Mouse (Mus musculus) embryonic stem cell, embryonic (primary cell): ENCODE results near the gene Spast.
"Not testable (repeated sequence)": the region's sequence is repeated elsewhere in the genome, so short reads cannot be mapped to it uniquely, and the experiment has no call there.

Experiments used
- CTCF ChIA-PET, 4 experiments: fragments of 300-600 bp in 2 of 4; fragments of 350-600 bp in 2 of 4; sonication (Branson Sonifier 250); formaldehyde crosslinking; loops; one replicate each; lab custom pipeline; 2022; ENCODE audit warnings: inconsistent platforms in 2 of 4; lab: Charles Lee
- POLR2A ChIA-PET, 4 experiments: fragments of 300-600 bp in 2 of 4; fragments of 350-600 bp in 2 of 4; sonication (Branson Sonifier 250); formaldehyde crosslinking; loops; one replicate each; lab custom pipeline; 2022; ENCODE audit warnings: antibody characterized with exemption in 4 of 4, inconsistent platforms in 1 of 4; lab: Charles Lee

The Spast gene

DNA sequence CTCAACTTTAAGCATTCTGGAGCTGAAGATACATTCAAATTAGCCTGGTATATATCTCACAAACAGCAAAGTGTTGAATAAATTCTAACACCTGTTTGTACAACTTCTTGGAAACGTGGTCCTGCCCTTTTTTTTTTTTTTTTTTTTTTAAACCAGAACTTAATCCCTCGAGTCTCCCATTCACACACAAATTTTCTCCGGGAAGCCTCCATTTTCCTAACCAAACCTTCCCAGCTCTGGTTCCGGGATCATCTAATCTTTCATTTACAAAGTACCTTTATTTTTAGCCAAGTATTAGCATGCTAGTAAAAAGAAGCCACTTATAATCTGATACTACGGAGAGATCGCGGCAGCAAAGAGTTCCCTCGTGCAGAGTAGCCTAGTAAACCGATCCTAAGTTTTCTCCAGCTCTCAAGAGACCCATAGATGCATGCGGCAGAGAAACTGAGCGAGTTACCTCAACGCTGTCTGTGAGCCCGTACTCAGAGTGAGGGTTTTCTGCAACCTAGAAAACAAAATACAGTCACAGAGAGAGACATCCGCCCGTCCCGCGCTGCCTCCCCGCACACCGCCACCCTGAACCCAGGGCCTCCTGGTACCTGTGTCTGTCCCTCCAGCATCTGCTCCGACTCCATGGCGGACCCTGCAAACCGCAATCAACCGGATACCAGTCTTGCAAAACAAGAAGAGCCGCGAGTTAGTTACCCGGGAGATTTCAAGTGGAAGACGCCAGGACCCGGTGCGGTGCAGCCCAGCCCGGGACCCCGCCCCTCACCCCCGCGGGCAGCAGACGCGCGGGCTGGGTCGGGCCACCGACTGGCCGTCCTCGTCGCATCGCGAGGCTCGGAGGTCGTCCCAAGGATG is 23.1 kb upstream of the Spast start:
- POLR2A ChIA-PET, result interaction anchor here (0.5 to 4.3 kb wide), 44 partner anchors 8 to 1237 kb away, joined by 3 to 25 read pairs (median 4); partner anchors contain the start of genes Birc6 (in 3 of the 4), Slc30a6 (in 2 of the 4), Spast (in 2 of the 4) and Dpy30 (in 1 of the 4)
- CTCF ChIA-PET, result interaction anchor here in 2 of 4 experiments (0.8 to 1.1 kb wide), 2 partner anchors 19 to 43 kb away, joined by 3 read pairs; no protein-coding TSS in a partner anchor

- CTCF ChIA-PET, result interaction anchor here in 1 of 4 experiments (1.1 kb wide), 1 partner anchor 44 kb away, joined by 3 read pairs; no protein-coding TSS in a partner anchor
- POLR2A ChIA-PET, result interaction anchor here in 3 of 4 experiments (0.5 to 4.3 kb wide), 34 partner anchors 8 to 236 kb away, joined by 3 to 25 read pairs (median 4); partner anchors contain the start of genes Birc6 (in 3 of the 3), Slc30a6 (in 2 of the 3), Spast (in 2 of the 3) and Dpy30 (in 1 of the 3)
Measured at GRCm38 (mm10) chr17:74316309-74316863, 22.4 kb upstream of the Spast start.

- ChIA-PET POLR2A (interaction anchor here (0.6 to 3.8 kb wide), 10 partner anchors 9 to 209 kb away, joined by 3 to 25 read pairs (median 5); partner anchors contain the start of genes Birc6 (in 1 of the 4) and Spast (in 1 of the 4)), CTCF (interaction anchor here in 2 of 4 experiments (0.6 to 1.4 kb wide), 3 partner anchors 15 to 238 kb away, joined by 3 to 9 read pairs (median 4); no protein-coding TSS in a partner anchor)
Measured at GRCm38 (mm10) chr17:74318721-74319120, 20.1 kb upstream of the Spast start.

- ChIA-PET POLR2A (interaction anchor here in 3 of 4 experiments (0.6 to 1.2 kb wide), 5 partner anchors 9 to 134 kb away, joined by 3 to 7 read pairs (median 3); partner anchors contain the start of gene Spast (in 1 of the 3)), CTCF (interaction anchor here (0.6 to 1.1 kb wide), 5 partner anchors 9 to 752 kb away, joined by 3 to 4 read pairs (median 4); no protein-coding TSS in a partner anchor)
Measured at GRCm38 (mm10) chr17:74322400-74323054, 16.3 kb upstream of the Spast start.

DNA sequence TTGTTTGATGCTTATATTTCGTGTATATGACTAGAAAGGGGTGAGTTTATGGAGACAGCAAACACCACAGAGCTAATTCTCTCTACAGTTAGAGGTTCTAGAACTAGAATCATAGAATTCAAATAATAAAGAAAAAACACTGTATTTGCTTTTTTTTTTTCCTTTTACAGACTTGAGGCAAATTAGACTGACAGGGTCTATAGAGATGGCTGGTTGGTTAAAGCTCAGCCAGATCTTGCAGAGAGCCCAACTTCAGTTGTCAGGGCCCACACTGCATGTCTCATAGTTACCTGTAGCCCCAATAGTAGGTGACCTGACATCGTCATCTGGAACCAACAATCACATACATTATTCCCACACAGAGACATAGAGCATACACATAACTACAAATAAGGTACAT is 14.9 kb upstream of the Spast start, which contains the start of gene Dpy30:
Dpy30 (minus strand) TSS at position 101 of the 400 bp plus-strand sequence.
- POLR2A ChIA-PET, result interaction anchor here in 2 of 4 experiments (1.0 to 1.2 kb wide), 2 partner anchors 8 to 204 kb away, joined by 3 read pairs; partner anchors contain the start of gene Birc6 (in 1 of the 2)
- CTCF ChIA-PET, result no interaction called here

- CTCF ChIA-PET, POLR2A ChIA-PET: not testable (repeated sequence)
Measured at GRCm38 (mm10) chr17:74327195-74327594, 11.6 kb upstream of the Spast start.

DNA sequence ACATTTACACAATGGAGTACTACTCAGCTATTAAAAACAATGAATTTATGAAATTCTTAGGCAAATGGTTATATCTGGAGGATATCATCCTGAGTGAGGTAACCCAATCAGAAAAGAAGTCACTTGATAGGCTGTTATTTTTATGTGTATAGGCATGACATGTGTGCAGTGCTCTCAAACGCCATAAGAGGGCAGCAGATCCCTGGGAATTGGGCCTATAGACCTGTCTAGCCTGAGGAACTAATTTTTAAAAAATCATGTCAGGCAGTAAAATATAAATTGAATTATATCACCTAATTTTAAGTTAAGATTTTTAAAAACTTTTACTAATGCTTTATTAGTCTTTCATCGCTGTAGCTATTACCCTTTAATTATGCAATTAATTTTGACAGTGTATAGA is 10.6 kb upstream of the Spast start:
- CTCF ChIA-PET, result interaction anchor here in 1 of 4 experiments (0.6 kb wide), 2 partner anchors 155 to 275 kb away, joined by 3 read pairs; no protein-coding TSS in a partner anchor
- POLR2A ChIA-PET, result interaction anchor here in 2 of 4 experiments (0.6 kb wide), 2 partner anchors 13 to 81 kb away, joined by 3 read pairs; no protein-coding TSS in a partner anchor

DNA sequence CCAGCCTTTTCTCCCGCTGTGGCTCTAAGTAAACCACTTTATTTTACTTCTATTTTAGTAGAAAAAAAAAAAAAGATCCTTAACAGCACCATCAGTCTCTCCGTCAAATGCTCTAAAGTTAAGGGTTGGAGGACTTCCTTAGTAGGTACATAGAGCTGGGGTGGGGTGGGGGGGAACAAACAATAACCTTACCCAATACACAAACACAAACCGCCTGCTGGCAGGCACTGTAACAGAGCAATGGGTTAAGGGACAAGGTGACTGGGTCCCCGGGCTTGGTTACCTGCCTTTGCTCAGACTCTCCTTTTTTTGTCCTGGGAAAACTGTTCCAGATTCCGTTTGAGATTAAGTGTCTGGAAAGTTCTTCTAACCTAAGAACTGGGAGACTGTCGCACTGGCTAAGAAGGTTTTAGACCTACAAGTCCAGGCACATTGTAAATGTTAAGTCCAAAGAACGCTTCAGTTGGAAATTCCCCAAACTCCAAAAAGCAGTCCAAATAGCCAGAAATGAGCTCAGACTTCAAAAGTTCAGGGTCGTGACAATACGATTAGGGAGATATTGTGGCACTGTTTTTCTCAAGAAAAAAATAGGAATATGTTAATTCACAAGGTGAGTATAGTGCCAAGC is 7.6 kb upstream of the Spast start:
- ChIA-PET CTCF (interaction anchor here in 3 of 4 experiments (0.6 to 1.5 kb wide), 4 partner anchors 8 to 672 kb away, joined by 3 to 5 read pairs (median 4); no protein-coding TSS in a partner anchor), POLR2A (interaction anchor here in 3 of 4 experiments (0.6 to 1.8 kb wide), 21 partner anchors 9 to 387 kb away, joined by 3 to 7 read pairs (median 3); partner anchors contain the start of genes Birc6 (in 2 of the 3) and Slc30a6 (in 1 of the 3))

DNA sequence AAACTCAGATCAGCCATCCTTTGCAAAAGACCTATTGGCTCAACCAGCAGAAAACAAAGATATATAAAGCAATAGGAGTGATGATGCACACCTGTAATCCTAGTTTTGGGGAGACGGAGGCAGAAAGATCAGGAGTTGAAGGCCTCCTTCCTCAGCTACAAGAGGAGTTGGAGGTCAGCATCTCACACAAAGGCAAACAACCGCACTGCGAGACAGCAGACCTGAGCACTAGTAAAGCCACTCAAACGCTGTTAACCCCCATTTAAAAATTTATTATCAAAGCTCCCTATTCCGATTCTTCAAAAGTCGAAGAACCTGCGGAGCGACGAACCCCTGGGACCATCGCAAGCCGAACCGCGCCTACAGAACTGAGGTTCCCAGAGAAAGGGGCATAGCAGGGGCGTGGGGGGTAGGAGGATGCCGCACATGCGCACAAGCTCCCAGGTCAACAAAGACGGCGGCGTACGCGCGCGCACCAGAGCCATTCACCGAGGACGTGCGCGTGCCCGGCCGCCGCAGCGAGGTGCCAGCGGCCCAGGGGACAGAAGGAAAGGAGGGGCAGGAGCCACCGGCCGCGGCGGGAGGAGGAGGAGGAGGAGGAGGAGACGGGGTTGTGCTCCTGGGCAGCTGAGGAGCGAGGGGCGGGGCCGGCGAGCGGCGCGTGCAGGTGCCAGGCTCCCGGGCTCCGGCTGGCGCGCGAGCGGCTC is 409 bp upstream of the Spast start:
- CTCF ChIA-PET, result interaction anchor here in 2 of 4 experiments (0.5 to 1.3 kb wide), 2 partner anchors 15 to 93 kb away, joined by 3 to 5 read pairs; no protein-coding TSS in a partner anchor
- POLR2A ChIA-PET, result interaction anchor here in 3 of 4 experiments (0.6 to 3.3 kb wide), 38 partner anchors 9 to 746 kb away, joined by 3 to 26 read pairs (median 4); partner anchors contain the start of genes Birc6 (in 3 of the 3), Slc30a6 (in 3 of the 3) and Yipf4 (in 1 of the 3)

DNA sequence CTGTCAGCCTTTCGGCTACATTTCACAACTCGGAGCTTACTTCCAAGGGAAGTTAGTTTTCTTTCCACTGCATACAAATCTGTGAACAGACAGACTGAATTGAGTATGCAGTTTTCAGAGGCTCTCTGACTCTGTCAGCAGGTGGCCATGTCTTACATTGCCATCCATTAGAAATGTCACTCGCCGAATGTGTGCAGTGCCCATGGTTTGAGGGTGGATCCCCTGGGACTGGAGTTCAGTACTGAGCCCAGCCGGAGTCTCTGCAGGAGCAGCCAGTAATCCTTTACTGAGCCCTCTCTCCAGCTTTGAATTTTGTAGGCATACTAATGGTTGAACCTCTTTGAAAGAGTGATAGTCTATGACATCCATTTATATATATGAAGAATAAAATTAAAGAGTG is 2.4 kb downstream of the Spast start:
- CTCF ChIA-PET, result interaction anchor here in 2 of 4 experiments (0.6 to 0.9 kb wide), 2 partner anchors 194 to 360 kb away, joined by 3 read pairs; no protein-coding TSS in a partner anchor
- POLR2A ChIA-PET, result interaction anchor here in 3 of 4 experiments (0.6 to 3.3 kb wide), 8 partner anchors 9 to 188 kb away, joined by 3 to 26 read pairs (median 6); partner anchors contain the start of genes Birc6 (in 2 of the 3) and Slc30a6 (in 1 of the 3)

GRCm38 (mm10) chr17:74363592-74363991 is 24.8 kb downstream of the Spast start:
- POLR2A ChIA-PET, result no interaction called here
- CTCF ChIA-PET, result no interaction called here

- ChIA-PET POLR2A (interaction anchor here in 1 of 4 experiments (0.6 to 1.7 kb wide), 2 partner anchors 17 to 54 kb away, joined by 3 to 4 read pairs; no protein-coding TSS in a partner anchor), CTCF (interaction anchor here in 1 of 4 experiments (0.7 kb wide), 1 partner anchor 60 kb away, joined by 3 read pairs; no protein-coding TSS in a partner anchor)
Measured at GRCm38 (mm10) chr17:74376916-74377315, 38.1 kb downstream of the Spast start.

GRCm38 (mm10) chr17:74386657-74387056 is 47.9 kb downstream of the Spast start:
- ChIA-PET CTCF (interaction anchor here in 1 of 4 experiments (0.9 kb wide), 1 partner anchor 15 kb away, joined by 3 read pairs; no protein-coding TSS in a partner anchor), POLR2A (no interaction called here)

DNA sequence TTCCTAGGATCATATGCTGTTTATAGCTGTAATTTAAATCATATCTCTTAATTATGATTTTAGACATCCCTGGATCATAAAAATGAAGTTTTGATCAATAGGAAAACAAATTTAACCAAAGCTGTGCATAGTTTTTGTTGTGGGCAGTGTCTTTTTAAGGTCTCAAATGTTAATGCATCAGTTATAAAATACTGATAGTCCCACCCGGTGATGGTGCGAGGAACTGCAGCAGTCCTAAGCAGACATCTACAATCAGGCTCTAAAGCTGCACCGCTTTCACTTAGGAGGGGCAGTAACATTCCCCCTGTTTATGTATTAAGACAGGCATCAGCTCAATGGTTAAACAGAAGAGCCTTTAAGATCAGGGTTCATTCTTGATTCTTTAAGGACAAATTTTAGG is 51.1 kb downstream of the Spast start:
- POLR2A ChIA-PET, result interaction anchor here in 3 of 4 experiments (0.6 to 1.7 kb wide), 7 partner anchors 10 to 137 kb away, joined by 3 to 8 read pairs (median 3); partner anchors contain the start of gene Spast (in 1 of the 3)

GRCm38 (mm10) chr17:74394381-74394780 is 55.6 kb downstream of the Spast start:
- ChIA-PET CTCF (no interaction called here), POLR2A (interaction anchor here in 2 of 4 experiments (0.5 to 2.6 kb wide), 4 partner anchors 10 to 133 kb away, joined by 3 to 22 read pairs (median 6); partner anchors contain the start of gene Birc6 (in 1 of the 2))

More for the DNA sequence above, 51.1 kb downstream of the Spast start:
- CTCF ChIA-PET, result interaction anchor here in 1 of 4 experiments (0.5 kb wide), 1 partner anchor 49 kb away, joined by 7 read pairs; no protein-coding TSS in a partner anchor
